Mouse (Mus musculus): Measurements from ENCODE around the gene Plcl2.
"Not testable (repeated sequence)": the region's sequence is repeated elsewhere in the genome, so short reads cannot be mapped to it uniquely, and the experiment has no call there.

The Plcl2 gene

DNA sequence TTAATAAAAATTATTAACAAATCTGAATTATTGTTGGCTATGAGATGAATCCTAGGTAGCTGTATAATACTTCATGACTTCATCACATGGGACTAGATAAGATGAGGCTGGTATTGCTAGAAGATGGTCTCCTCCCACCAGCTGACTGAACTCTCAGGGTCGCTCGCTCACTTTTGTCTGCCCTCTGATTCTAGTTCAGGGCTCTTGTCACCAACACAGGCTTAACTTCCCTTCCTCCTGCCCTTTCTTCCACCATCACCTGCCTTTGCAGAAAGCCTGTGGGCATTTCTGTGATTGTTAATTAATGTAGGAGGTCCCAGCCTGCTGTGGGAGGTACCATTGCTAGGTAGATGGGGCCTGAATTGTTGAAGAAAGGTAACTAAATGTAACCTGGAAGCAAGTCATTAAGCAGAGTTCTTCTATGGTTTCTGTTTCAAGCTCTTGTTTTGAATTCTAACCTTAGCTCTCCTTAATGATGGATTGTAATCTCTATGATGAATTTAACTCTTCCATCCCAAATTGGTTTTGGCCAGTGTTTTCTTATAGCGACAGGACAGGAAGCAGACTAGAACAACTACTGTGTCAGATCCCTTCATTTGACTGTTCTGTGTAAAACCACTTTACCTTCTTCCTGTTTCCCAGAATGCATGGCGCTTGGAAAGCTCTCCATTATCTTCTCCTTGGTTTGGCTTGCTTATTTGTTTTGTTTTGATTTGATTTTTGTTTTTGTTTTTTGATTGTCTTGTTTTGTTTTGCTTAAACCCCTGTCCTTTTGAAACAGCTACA is 27.4 kb downstream of the Plcl2 start:
- no peak for DNase-seq (ENCODE audit: low spot score)

DNA sequence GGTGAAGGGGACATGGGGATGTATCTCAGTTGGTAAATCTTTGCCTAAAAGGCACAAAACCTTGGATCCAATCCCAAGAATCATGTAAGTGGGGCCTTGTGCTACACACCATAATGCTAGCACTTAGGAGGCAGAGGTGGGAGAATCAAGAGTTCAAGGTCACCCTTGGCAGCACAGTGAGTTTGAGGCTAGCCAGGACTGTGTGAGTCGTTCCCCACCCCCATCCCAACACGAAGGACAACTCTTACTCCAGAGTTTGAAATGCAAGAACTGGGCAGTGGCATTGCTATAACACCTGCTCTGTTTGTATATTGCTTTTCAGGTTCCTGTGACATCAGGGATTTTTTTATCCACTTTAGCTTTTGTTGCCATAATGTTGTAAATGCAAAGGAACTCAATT is 28.6 kb downstream of the Plcl2 start:
- DNase-seq (ENCODE audit: low spot score): no peak

- DNase-seq (ENCODE audit: low spot score): no peak
These were observed 35.7 kb downstream of the Plcl2 start for GRCm38 (mm10) chr17:50544860-50545259.

DNA sequence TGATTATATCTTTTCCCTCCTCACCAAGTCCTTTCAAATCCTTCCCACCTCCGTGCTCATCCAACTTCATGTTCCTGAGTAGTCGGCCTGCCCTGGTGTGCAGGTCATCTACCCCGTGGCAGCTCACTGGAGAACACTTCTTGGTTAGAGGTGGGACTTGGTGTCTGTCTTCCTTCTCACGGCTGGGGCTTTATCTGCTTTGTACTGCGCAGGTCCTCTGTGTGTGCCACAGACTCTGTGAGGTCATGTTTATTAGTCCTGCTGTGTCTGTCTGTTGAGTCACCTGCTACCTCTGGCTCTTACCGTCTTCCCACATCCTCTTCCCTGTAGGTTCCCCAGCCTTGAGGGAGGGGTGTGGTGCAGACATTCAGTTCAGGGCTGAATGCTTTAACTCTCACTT is 36.1 kb downstream of the Plcl2 start:
- DNase-seq (ENCODE audit: low spot score): no peak

- DNase-seq (ENCODE audit: low spot score): no peak
These were observed 42.9 kb downstream of the Plcl2 start for GRCm38 (mm10) chr17:50552130-50552529.

GRCm38 (mm10) chr17:50557566-50558238 is 48.5 kb downstream of the Plcl2 start:
- no peak for DNase-seq (ENCODE audit: low spot score)

DNA sequence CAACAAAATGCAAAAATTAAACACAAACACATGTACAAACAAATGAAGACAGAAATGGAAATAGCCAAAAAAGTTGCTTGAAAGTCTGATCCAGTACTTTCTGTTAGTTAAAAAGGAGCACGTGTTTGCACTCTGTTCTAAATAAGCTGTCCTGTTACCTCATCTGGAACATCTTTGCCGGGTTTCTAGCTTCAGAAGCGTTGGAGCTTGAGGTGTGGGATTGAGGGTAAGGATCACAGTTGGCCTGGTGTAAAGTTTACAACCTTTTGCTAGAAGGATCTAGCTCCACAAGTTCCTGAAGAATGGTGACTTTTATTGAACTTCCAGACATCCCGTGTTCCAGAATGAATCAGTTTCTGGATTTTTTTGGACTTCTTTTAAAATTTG is 49.0 kb downstream of the Plcl2 start:
- no peak for DNase-seq (ENCODE audit: low spot score)

GRCm38 (mm10) chr17:50565376-50566123 is 56.3 kb downstream of the Plcl2 start:
- DNase-seq (ENCODE audit: low spot score): no peak

- no peak for DNase-seq (ENCODE audit: low spot score)
These were observed 59.6 kb downstream of the Plcl2 start for GRCm38 (mm10) chr17:50568846-50569245.

- not testable (repeated sequence) for DNase-seq (ENCODE audit: low spot score)
These were observed 61.0 kb downstream of the Plcl2 start for GRCm38 (mm10) chr17:50570228-50570627.

GRCm38 (mm10) chr17:50570681-50571398 is 61.6 kb downstream of the Plcl2 start:
- DNase-seq (ENCODE audit: low spot score): no peak

- no peak for DNase-seq (ENCODE audit: low spot score)
These were observed 65.0 kb downstream of the Plcl2 start for GRCm38 (mm10) chr17:50574161-50574560.

- no peak for DNase-seq (ENCODE audit: low spot score)
These were observed 71.2 kb downstream of the Plcl2 start for GRCm38 (mm10) chr17:50580416-50580815.

GRCm38 (mm10) chr17:50586834-50587233 is 77.6 kb downstream of the Plcl2 start:
- DNase-seq (ENCODE audit: low spot score): no peak

GRCm38 (mm10) chr17:50587941-50588340 is 78.7 kb downstream of the Plcl2 start:
- no peak for DNase-seq (ENCODE audit: low spot score)

DNA sequence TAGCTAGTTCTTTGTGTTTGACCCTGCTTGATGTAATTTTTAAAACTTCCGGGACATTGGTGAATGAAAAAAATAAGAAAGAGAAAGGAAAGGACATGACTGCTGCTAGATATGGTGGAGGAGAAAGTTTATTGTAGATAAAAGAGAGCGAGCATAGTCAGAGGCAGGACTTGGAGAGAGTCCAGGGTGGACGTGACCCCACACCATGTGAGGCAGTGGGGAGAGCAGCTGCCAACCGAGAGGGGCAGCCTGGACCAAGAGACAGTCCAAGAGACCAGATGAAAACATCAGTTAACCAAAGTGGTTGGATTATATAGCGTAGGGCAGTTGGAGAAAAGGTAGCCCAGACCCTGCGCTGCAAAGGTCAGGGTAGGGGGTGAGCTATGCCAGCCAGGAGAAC is 91.0 kb downstream of the Plcl2 start:
- no peak for DNase-seq (ENCODE audit: low spot score)

DNA sequence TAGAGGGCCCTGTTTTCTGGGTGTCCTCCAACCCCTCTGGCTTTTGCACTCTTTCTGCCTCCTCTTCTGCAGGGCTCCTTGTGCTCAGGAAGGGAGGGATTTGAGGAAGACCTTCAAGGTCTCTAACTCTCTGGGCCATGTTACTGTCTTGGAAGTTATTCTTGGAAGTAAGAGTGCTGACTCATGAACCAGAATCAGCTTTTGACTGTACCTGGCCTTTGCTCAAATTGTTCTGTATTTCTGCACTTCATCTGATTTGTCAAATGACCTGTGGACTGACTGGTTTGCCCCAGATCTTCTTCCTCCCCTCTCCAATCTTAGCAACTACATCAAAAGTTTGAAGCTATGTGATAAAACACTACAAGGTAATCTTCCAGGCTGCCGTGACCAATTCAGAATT is 91.5 kb downstream of the Plcl2 start:
- DNase-seq (ENCODE audit: low spot score): no peak

DNA sequence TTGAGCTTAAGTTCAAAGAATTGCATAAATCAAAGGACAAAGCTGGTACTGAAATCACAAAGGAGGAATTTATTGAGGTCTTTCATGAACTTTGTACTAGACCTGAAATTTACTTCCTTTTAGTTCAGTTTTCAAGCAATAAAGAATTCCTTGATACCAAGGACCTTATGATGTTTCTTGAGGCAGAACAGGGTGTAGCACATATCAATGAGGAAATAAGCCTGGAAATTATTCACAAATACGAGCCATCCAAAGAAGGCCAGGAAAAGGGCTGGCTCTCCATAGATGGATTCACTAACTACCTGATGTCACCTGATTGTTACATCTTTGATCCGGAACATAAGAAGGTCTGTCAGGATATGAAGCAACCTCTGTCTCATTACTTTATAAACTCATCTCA is 97.7 kb downstream of the Plcl2 start:
- DNase-seq (ENCODE audit: low spot score): no peak

GRCm38 (mm10) chr17:50609908-50610307 is 100.7 kb downstream of the Plcl2 start:
- DNase-seq (ENCODE audit: low spot score): no peak

DNA sequence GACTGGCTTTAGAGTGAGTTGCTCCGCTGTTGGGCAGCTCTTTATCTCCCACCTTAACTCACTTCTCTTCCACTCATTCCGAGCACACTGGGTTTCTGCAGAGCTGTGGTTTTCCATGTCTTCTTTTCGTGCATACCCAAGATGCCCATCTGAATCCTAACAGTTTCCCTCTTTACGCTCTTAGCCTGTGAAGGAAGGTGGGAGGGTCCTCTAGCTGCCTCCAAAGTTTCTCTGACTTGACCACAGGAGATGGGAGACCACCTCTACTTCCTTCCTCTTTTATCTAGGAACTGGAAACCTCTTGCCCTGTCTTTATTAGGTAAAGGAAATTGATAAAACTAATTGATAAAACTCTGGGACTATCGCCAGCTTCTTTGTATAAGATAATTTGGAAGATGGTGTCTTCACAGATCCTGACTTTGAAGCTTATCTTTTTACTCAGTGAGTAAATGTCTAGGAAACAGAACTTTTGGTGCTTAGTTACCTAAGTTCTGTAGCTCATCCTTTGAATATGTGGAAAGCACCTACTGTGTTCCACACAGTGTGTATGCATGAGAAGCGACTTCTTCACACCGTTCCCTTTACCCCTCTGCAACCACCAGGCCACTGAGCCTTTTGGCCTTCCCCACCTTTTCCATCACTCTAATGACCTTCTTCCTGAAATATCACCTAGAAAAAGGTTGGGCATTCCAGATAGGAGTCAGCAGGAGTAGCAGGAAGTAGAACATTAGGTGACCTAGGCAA is 111.8 kb downstream of the Plcl2 start:
- no peak for DNase-seq (ENCODE audit: low spot score)

DNA sequence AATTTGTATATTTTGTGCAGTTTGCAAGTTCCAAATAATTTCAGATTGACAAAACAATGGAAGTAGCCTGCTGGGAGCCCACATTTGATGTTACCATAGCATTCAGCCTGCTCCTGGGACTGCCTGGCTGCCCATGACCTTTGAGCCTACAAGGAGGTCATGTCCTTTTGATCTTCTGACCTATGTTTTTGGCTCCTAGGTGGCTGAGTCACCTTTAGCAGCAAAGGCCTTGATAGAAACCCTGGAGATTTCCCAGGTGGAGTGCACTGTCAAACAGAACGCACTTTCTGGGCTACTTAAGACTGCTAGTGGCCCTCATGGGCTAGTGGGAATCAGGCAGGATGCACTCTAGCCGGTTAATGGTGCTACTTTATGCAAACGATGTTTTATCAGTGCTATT is 112.8 kb downstream of the Plcl2 start:
- no peak for DNase-seq (ENCODE audit: low spot score)

GRCm38 (mm10) chr17:50625584-50625983 is 116.4 kb downstream of the Plcl2 start:
- no peak for DNase-seq (ENCODE audit: low spot score)

All from left cerebral cortex, adult 11 months (tissue).